Mouse (Mus musculus) left cerebral cortex, postnatal 14 days (tissue): ENCODE data around the gene Rbms2. TPM values are rescaled to one million over a fixed set of nuclear protein-coding genes. Genes with fewer than 3 reads are reported as not detected.

Experiments used
- microRNA-seq, 2 experiments: library from miRNA; unstranded; fragments of <30 nt; microRNA quantifications; one replicate each; pipeline ENCODE4 v1.2.0; 2022
- total RNA-seq, 2 experiments: library from RNA; stranded (reverse); gene quantifications; 2 replicates each; pipeline ENCODE4 v1.2.3; 2021

Rbms2 gene
- total RNA-seq, 2 experiments from 2014 or later: 9.2 to 10.8 TPM

Small RNA genes within 50 kb of the gene (microRNA-seq; reads per million reads assigned to microRNA genes)
- gene Mir677: 10.3 to 24.2 reads per million in 2 experiments

Other genes starting within 250 kb of the Rbms2 start
- gene Hsd17b6, start 172.7 kb downstream of the Rbms2 start, total RNA-seq: not detected
- gene Prim1, start 165.1 kb downstream of the Rbms2 start, total RNA-seq: 1 to 10 TPM; 6.4 to 7.2 TPM
- gene Naca, start 144.7 kb downstream of the Rbms2 start, total RNA-seq: 100 to 1,000 TPM; 306 to 320 TPM
- 100 to 1,000 TPM; 131 to 134 TPM for gene Ptges3, start 121.3 kb downstream of the Rbms2 start, total RNA-seq
- 1,000 to 10,000 TPM; 1,697 to 1,804 TPM for gene Atp5b, start 97.0 kb downstream of the Rbms2 start, total RNA-seq
- 10 to 100 TPM; 30.6 to 32.4 TPM for gene Baz2a, start 88.7 kb downstream of the Rbms2 start, total RNA-seq
- 10 to 100 TPM; 21.3 to 22.6 TPM for gene Gls2, start 14.2 kb upstream of the Rbms2 start, total RNA-seq
- 10 to 100 TPM; 10.7 to 11.3 TPM for gene Spryd4, start 31.5 kb upstream of the Rbms2 start, total RNA-seq
- gene Mip, start 45.5 kb upstream of the Rbms2 start, total RNA-seq: not detected
- 1 to 10 TPM; 7.2 to 9.9 TPM for gene Timeless, start 51.8 kb upstream of the Rbms2 start, total RNA-seq
- gene Apon, start 73.8 kb upstream of the Rbms2 start, total RNA-seq: not detected
- gene Apof, start 88.4 kb upstream of the Rbms2 start, total RNA-seq: not detected
- 10 to 100 TPM; 19.0 to 21.1 TPM for gene Stat2, start 90.3 kb upstream of the Rbms2 start, total RNA-seq
- gene Il23a, start 118.5 kb upstream of the Rbms2 start, total RNA-seq: 1 to 10 TPM in 1 of 2 experiments, under 1 TPM in 1; 0.97 to 1.4 TPM
- gene Pan2, start 123.0 kb upstream of the Rbms2 start, total RNA-seq: 10 to 100 TPM; 13.3 to 13.4 TPM
- gene Cnpy2, start 142.2 kb upstream of the Rbms2 start, total RNA-seq: 10 to 100 TPM; 65.9 to 68.9 TPM
- gene Cs, start 157.4 kb upstream of the Rbms2 start, total RNA-seq: 100 to 1,000 TPM; 269 to 271 TPM
- gene Coq10a, start 188.7 kb upstream of the Rbms2 start, total RNA-seq: 10 to 100 TPM; 72.0 to 74.4 TPM
- gene Ankrd52, start 196.8 kb upstream of the Rbms2 start, total RNA-seq: 10 to 100 TPM; 80.3 to 84.3 TPM
- 1 to 10 TPM in 1 of 2 experiments, not detected in 1; 1.0 TPM for gene Slc39a5, start 220.9 kb upstream of the Rbms2 start, total RNA-seq
- gene Nabp2, start 231.2 kb upstream of the Rbms2 start, total RNA-seq: 10 to 100 TPM; 88.3 to 92.5 TPM
- gene Rnf41, start 231.4 kb upstream of the Rbms2 start, total RNA-seq: 10 to 100 TPM; 75.0 to 77.2 TPM